Mouse (Mus musculus): ENCODE measurements at regions not wholly inside any gene's neighbourhood (a gene's known extent, or its start where the extent isn't known, plus 50 kb on each side); places are given as distances from the start of the nearest gene placed in this dataset.

- Histone ChIP-seq H3K4me1 (no peaks in the 10 kb centered on the region; the same call in 1 of the 2 replicates), H3K9me3 (no peaks in the 10 kb centered on the region), H3K36me3 (replicated peaks; ENCODE audit: low read length) (no peaks in the 10 kb centered on the region), H3K27me3 (replicated peaks) (peaks cover 2% of the 10 kb centered on the region), H3K4me3 (replicated peaks) (no peak overlapping the region)
- no peak for TF ChIP-seq FLI1 (IDR thresholded peaks at IDR 0.05; ENCODE audit: low read length)
- no peak for TF ChIP-seq GATA1 (IDR thresholded peaks at IDR 0.05; ENCODE audit: borderline replicate concordance, low read length)
Measured at GRCm38 (mm10) chr15:60762071-60762470, 91.5 kb downstream of the Fam84b start.

DNA sequence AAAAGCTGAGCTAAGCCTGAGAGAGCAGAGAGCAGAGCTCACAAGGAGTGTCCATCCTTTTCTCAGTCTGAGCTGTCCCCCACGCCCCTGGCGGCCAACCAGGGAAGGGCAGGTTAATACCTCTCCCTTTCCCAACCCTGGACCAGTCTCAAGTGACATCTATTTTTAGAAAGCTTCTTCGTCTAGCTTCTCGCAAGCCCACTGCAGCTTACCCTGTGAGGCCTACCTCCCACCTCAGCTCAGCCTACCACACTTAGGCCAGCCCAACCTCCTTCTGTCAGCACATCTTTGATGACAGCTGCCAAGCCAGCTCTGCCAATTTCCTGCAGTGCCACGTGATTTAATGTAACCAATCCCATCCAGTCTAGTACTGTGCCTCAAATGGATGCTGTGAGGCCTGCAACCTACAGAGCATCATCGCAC, 93.6 kb downstream of the Fam84b start:
- H3K4me1 ChIP-seq = no peaks in the 10 kb centered on the region; the same call in 1 of the 2 replicates
- peaks cover 2% of the 10 kb centered on the region for H3K27me3 ChIP-seq (replicated peaks)
- no peak for TF ChIP-seq FLI1 (IDR thresholded peaks at IDR 0.05; ENCODE audit: low read length)
- TF ChIP-seq GATA1 (IDR thresholded peaks at IDR 0.05; ENCODE audit: borderline replicate concordance, low read length) = no peak
- H3K36me3 ChIP-seq (replicated peaks; ENCODE audit: low read length) = no peaks in the 10 kb centered on the region
- H3K9me3 ChIP-seq = no peaks in the 10 kb centered on the region
- H3K4me3 ChIP-seq (replicated peaks) = no peak overlapping the region

- Histone ChIP-seq H3K27me3 (replicated peaks) (no peaks in the 10 kb centered on the region), H3K4me1 (no peaks in the 10 kb centered on the region), H3K36me3 (replicated peaks; ENCODE audit: low read length) (no peaks in the 10 kb centered on the region), H3K4me3 (replicated peaks) (no peak overlapping the region), H3K9me3 (0 out of 2 replicates have a peak, but pooled peaks cover 2% of the 10 kb centered on the region)
- no peak for TF ChIP-seq GATA1 (IDR thresholded peaks at IDR 0.05; ENCODE audit: borderline replicate concordance, low read length)
- no peak for TF ChIP-seq FLI1 (IDR thresholded peaks at IDR 0.05; ENCODE audit: low read length)
Measured at GRCm38 (mm10) chr15:60754246-60754645, 99.3 kb downstream of the Fam84b start.

DNA sequence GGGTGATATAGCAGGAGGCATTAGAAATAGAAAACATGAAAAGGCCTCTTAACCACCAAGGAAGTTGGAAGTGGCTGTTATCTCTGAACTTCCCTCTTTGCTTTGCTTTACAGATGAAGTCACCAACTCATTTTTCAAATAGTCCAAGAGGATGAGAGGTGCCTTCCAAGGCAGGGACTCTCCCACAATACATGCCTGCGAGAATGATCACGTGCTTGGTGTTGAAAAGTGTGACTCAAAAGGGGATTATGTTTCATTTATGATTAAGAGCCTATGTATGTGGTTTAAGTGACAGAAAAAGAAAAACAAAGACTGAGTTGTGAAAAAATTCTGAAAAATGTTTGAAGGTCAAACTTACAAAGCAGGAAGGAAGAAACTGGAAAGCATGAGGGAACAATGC, 114.0 kb downstream of the Fam84b start:
- Histone ChIP-seq H3K4me3 (replicated peaks) (no peak overlapping the region), H3K27me3 (replicated peaks) (no peaks in the 10 kb centered on the region), H3K4me1 (no peaks in the 10 kb centered on the region), H3K36me3 (replicated peaks; ENCODE audit: low read length) (no peaks in the 10 kb centered on the region), H3K9me3 (peaks cover 9% of the 10 kb centered on the region; the same call in 1 of the 2 replicates)
- no peak for TF ChIP-seq FLI1 (IDR thresholded peaks at IDR 0.05; ENCODE audit: low read length)
- no peak for TF ChIP-seq GATA1 (IDR thresholded peaks at IDR 0.05; ENCODE audit: borderline replicate concordance, low read length)

DNA sequence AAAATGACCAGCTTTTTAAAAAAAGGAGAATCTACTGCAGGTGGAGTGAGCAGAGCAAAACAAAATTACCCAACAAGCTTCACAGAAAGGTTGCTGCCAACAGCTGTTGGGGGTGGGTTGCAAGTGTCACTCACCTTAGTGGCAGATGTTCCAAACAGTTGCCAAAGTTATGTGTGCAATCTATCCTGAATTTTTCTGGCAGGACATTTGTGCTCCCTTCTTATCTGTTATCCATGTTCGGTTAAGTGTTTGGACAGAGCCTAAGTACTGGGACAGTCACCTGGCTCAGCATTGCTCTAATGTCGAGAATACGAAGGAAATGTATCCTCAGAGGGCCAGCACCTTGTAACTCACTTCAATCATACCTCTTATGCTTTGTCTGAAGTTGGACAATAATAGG, 115.3 kb downstream of the Fam84b start:
- Histone ChIP-seq H3K4me1 (no peaks in the 10 kb centered on the region), H3K27me3 (replicated peaks) (no peaks in the 10 kb centered on the region), H3K9me3 (no peaks in the 10 kb centered on the region), H3K4me3 (replicated peaks) (no peak overlapping the region), H3K36me3 (replicated peaks; ENCODE audit: low read length) (no peaks in the 10 kb centered on the region)
- no peak for TF ChIP-seq FLI1 (IDR thresholded peaks at IDR 0.05; ENCODE audit: low read length)
- TF ChIP-seq GATA1 (IDR thresholded peaks at IDR 0.05; ENCODE audit: borderline replicate concordance, low read length) = no peak

- Histone ChIP-seq H3K4me3 (replicated peaks) (no peak overlapping the region), H3K9me3 (no peaks in the 10 kb centered on the region), H3K36me3 (replicated peaks; ENCODE audit: low read length) (no peaks in the 10 kb centered on the region), H3K27me3 (replicated peaks) (no peaks in the 10 kb centered on the region), H3K4me1 (no peaks in the 10 kb centered on the region)
- TF ChIP-seq FLI1 (IDR thresholded peaks at IDR 0.05; ENCODE audit: low read length) (no peak), GATA1 (IDR thresholded peaks at IDR 0.05; ENCODE audit: borderline replicate concordance, low read length) (no peak)
Measured at GRCm38 (mm10) chr15:60732416-60732815, 121.2 kb downstream of the Fam84b start.

DNA sequence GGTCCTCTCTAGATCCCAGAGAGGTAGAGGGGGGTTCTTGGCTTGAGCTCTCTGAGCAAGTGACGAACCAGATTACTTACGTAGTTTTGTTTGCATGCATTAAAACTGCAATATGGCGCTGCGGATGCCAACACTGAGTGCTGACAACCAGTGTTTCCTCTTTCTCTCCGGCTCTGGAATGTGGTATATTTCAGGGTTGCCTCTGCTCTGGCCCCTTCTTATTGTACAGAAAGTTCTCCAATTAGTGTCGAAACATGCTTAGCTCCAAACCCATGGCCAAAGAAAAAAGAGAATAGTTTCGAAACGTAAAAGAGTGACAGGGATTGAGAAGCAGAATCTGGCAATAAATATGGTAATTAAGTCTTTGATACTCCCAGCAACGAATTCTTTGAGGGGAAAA, 124.8 kb downstream of the Fam84b start:
- Histone ChIP-seq H3K9me3 (no peaks in the 10 kb centered on the region), H3K27me3 (replicated peaks) (no peaks in the 10 kb centered on the region), H3K4me1 (no peaks in the 10 kb centered on the region), H3K36me3 (replicated peaks; ENCODE audit: low read length) (no peaks in the 10 kb centered on the region), H3K4me3 (replicated peaks) (no peak overlapping the region)
- TF ChIP-seq FLI1 (IDR thresholded peaks at IDR 0.05; ENCODE audit: low read length) = no peak
- no peak for TF ChIP-seq GATA1 (IDR thresholded peaks at IDR 0.05; ENCODE audit: borderline replicate concordance, low read length)

- no peak overlapping the region for H3K4me3 ChIP-seq (replicated peaks)
- no peaks in the 10 kb centered on the region for H3K9me3 ChIP-seq
- no peaks in the 10 kb centered on the region for H3K4me1 ChIP-seq
- H3K27me3 ChIP-seq (replicated peaks) = no peaks in the 10 kb centered on the region
- TF ChIP-seq FLI1 (IDR thresholded peaks at IDR 0.05; ENCODE audit: low read length) (no peak), GATA1 (IDR thresholded peaks at IDR 0.05; ENCODE audit: borderline replicate concordance, low read length) (no peak)
- no peaks in the 10 kb centered on the region for H3K36me3 ChIP-seq (replicated peaks; ENCODE audit: low read length)
Measured at GRCm38 (mm10) chr15:60728337-60728736, 125.2 kb downstream of the Fam84b start.

DNA sequence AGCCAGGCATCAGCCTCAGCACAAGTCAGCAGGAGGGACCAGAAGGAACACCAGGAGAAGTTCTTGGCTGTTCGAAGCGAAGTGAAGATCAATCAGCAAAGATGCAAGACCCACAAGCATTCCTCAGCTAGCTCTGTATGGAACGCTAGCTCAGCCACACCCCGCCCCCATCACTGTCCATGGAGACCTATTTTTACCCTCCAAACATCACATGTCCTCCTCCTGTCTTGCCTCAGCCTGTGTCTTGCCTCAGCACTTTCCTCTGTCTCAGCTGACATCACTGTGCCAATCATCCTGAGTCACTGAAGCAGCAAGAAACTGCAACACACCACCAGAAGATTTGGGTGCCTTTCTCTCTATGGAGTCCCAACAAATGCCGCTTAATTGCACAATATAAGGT, 134.2 kb downstream of the Fam84b start:
- Histone ChIP-seq H3K4me1 (peaks cover 4% of the 10 kb centered on the region; the same call in 1 of the 2 replicates), H3K36me3 (replicated peaks; ENCODE audit: low read length) (no peaks in the 10 kb centered on the region), H3K27me3 (replicated peaks) (no peaks in the 10 kb centered on the region), H3K4me3 (replicated peaks) (peak overlapping the region; percentile 21), H3K9me3 (peaks cover 9% of the 10 kb centered on the region)
- no peak for TF ChIP-seq GATA1 (IDR thresholded peaks at IDR 0.05; ENCODE audit: borderline replicate concordance, low read length)
- TF ChIP-seq FLI1 (IDR thresholded peaks at IDR 0.05; ENCODE audit: low read length) = no peak

DNA sequence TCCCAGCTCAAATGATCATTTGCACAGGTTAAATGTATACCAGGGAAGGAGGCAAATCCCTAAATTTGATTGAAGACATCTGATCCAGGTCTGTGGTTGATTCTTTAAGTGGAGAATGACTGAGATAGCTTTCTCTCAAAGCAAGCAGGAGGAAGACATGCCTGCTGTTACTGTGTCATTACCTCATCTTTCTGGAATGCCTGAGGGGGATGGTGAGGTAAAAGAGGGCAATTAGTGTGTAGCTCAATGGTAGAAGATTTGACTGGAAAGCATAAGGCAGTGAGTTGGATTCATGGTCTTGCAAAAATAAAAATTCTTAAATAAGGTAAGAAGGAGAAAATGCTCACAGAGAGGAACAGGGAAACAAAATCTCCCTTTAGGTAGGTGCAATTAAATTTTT, 144.9 kb downstream of the Fam84b start:
- no peaks in the 10 kb centered on the region for H3K4me1 ChIP-seq
- H3K27me3 ChIP-seq (replicated peaks) = no peaks in the 10 kb centered on the region
- TF ChIP-seq FLI1 (IDR thresholded peaks at IDR 0.05; ENCODE audit: low read length) (no peak), GATA1 (IDR thresholded peaks at IDR 0.05; ENCODE audit: borderline replicate concordance, low read length) (no peak)
- H3K4me3 ChIP-seq (replicated peaks) = no peak overlapping the region
- H3K9me3 ChIP-seq = no peaks in the 10 kb centered on the region
- H3K36me3 ChIP-seq (replicated peaks; ENCODE audit: low read length) = no peaks in the 10 kb centered on the region

- Histone ChIP-seq H3K4me1 (no peaks in the 10 kb centered on the region), H3K4me3 (replicated peaks) (no peak overlapping the region), H3K27me3 (replicated peaks) (peaks cover 3% of the 10 kb centered on the region), H3K9me3 (no peaks in the 10 kb centered on the region), H3K36me3 (replicated peaks; ENCODE audit: low read length) (no peaks in the 10 kb centered on the region)
- TF ChIP-seq GATA1 (IDR thresholded peaks at IDR 0.05; ENCODE audit: borderline replicate concordance, low read length) (no peak), FLI1 (IDR thresholded peaks at IDR 0.05; ENCODE audit: low read length) (no peak)
Measured at GRCm38 (mm10) chr15:60706009-60706408, 147.6 kb downstream of the Fam84b start.

Data from megakaryocyte, embryonic 14.5 days (primary cell).